In genomic region chr4:138455956-138456341, GRCm38 (mm10) we compare ENCODE assay signal across 8 mouse cellular contexts. TPM values are rescaled to one million over a fixed set of nuclear protein-coding genes. Genes with fewer than 3 reads are reported as not detected.
A peak's percentile ranks its signal among the peaks of the same experiment; 100 is the strongest.
DNase-seq lines count a peak whose midpoint lies in the region; ATAC-seq and TF ChIP-seq lines count a peak whose summit lies in the region.

No protein-coding gene starts in this region.

- peak overlapping the region; percentile 96 for H3K4me2 ChIP-seq in embryonic facial prominence, embryonic 14.5 days (ENCODE audit: low read depth, low read length)
- peak overlapping the region; percentile 94 for H3K4me2 ChIP-seq in intestine, embryonic 14.5 days (ENCODE audit: low read length)
- H3K4me2 ChIP-seq in liver, postnatal 0 days (ENCODE audit: low read depth, low read length): peak overlapping the region; percentile 71
- H3K4me2 ChIP-seq in neural tube, embryonic 14.5 days (ENCODE audit: low read depth, low read length): peak overlapping the region; percentile 84

- peaks cover 10% of the 10 kb centered on the region for H3K4me1 ChIP-seq in ES-Bruce4 (ENCODE audit: control insufficient read depth, insufficient read depth, low read length)
- peaks cover 8% of the 10 kb centered on the region for H3K4me1 ChIP-seq in embryonic facial prominence, embryonic 14.5 days (ENCODE audit: control insufficient read depth, insufficient read depth, low read length)
- peaks cover 41% of the 10 kb centered on the region for H3K4me1 ChIP-seq in intestine, embryonic 14.5 days (replicated peaks; ENCODE audit: control insufficient read depth, insufficient read depth, low read length)
- peaks cover 18% of the 10 kb centered on the region for H3K4me1 ChIP-seq in liver, postnatal 0 days (ENCODE audit: insufficient read depth)
- peaks cover 23% of the 10 kb centered on the region for H3K4me1 ChIP-seq in neural tube, embryonic 14.5 days (ENCODE audit: control insufficient read depth, insufficient read depth, low read length)

- TF ChIP-seq POLR2A in ES-Bruce4 (IDR thresholded peaks at IDR 0.05; ENCODE audit: insufficient read depth, low read length): no peak

- DNase-seq in adrenal gland, adult (ENCODE audit: inconsistent age in 2 of 2, low spot score in 1 of 2): peak; percentile 48 to 74
- DNase-seq in adrenal gland, adult 8-10 months: no peak
- DNase-seq in embryonic facial prominence, embryonic 14.5 days (ENCODE audit: low spot score): no peak
- peak; percentile 75 for DNase-seq in intestine, embryonic 14.5 days (ENCODE audit: low spot score)
- no peak for DNase-seq in liver, postnatal 0 days
- DNase-seq in urinary bladder, postnatal 10 days (ENCODE audit: low spot score): no peak

- no peaks in the 10 kb centered on the region for H3K36me3 ChIP-seq in ES-Bruce4 (ENCODE audit: control insufficient read depth, insufficient read depth, low read length, poor library complexity, severe bottlenecking)
- H3K36me3 ChIP-seq in embryonic facial prominence, embryonic 14.5 days (ENCODE audit: control insufficient read depth, insufficient read depth, low read length): no peaks in the 10 kb centered on the region
- H3K36me3 ChIP-seq in intestine, embryonic 14.5 days (ENCODE audit: control insufficient read depth, insufficient read depth, low read length): peaks cover 13% of the 10 kb centered on the region; the same call in 1 of the 2 replicates
- H3K36me3 ChIP-seq in liver, postnatal 0 days (replicated peaks; ENCODE audit: insufficient read depth, low read length): no peaks in the 10 kb centered on the region
- H3K36me3 ChIP-seq in neural tube, embryonic 14.5 days (ENCODE audit: control insufficient read depth, insufficient read depth, low read length): no peaks in the 10 kb centered on the region

- no peak overlapping the region for H3K27ac ChIP-seq in ES-Bruce4 (ENCODE audit: insufficient read depth, low read length)
- H3K27ac ChIP-seq in embryonic facial prominence, embryonic 14.5 days (replicated peaks; ENCODE audit: low read depth, low read length): no peak overlapping the region
- H3K27ac ChIP-seq in intestine, embryonic 14.5 days (ENCODE audit: low read depth): peak overlapping the region; percentile 86; the same call in 1 of the 2 replicates
- peak overlapping the region; percentile 87 for H3K27ac ChIP-seq in liver, postnatal 0 days (ENCODE audit: low read depth)
- H3K27ac ChIP-seq in neural tube, embryonic 14.5 days (ENCODE audit: low read depth, low read length): peak overlapping the region; percentile 97

- H3K27me3 ChIP-seq in ES-Bruce4 (ENCODE audit: control insufficient read depth, insufficient read depth, low read length, poor library complexity, severe bottlenecking): no peaks in the 10 kb centered on the region
- H3K27me3 ChIP-seq in embryonic facial prominence, embryonic 14.5 days (replicated peaks; ENCODE audit: control insufficient read depth, insufficient read depth, low read length): peaks cover 48% of the 10 kb centered on the region
- no peaks in the 10 kb centered on the region for H3K27me3 ChIP-seq in intestine, embryonic 14.5 days (replicated peaks; ENCODE audit: control insufficient read depth, insufficient read depth, low read length)
- H3K27me3 ChIP-seq in liver, postnatal 0 days (ENCODE audit: insufficient read depth, low read length): peaks cover 37% of the 10 kb centered on the region
- H3K27me3 ChIP-seq in neural tube, embryonic 14.5 days (ENCODE audit: control insufficient read depth, insufficient read depth, low read length): peaks cover 3% of the 10 kb centered on the region; the same call in 1 of the 2 replicates

- WGBS in embryonic facial prominence, embryonic 14.5 days: 2% methylated on average over 17 of the region's 17 CpGs
- 3% methylated on average over 16 of the region's 17 CpGs for WGBS in intestine, embryonic 14.5 days
- WGBS in liver, postnatal 0 days (ENCODE audit: insufficient replicate concordance): 3% methylated on average over 12 of the region's 17 CpGs
- 0% methylated on average over 16 of the region's 17 CpGs for WGBS in neural tube, embryonic 14.5 days

- H3K9ac ChIP-seq in ES-Bruce4 (ENCODE audit: low read depth, poor library complexity, severe bottlenecking): peak overlapping the region; percentile 89
- H3K9ac ChIP-seq in embryonic facial prominence, embryonic 14.5 days (ENCODE audit: low read depth, low read length): peak overlapping the region; percentile 82
- peak overlapping the region; percentile 73 for H3K9ac ChIP-seq in intestine, embryonic 14.5 days (ENCODE audit: low read length)
- peak overlapping the region; percentile 75 for H3K9ac ChIP-seq in liver, postnatal 0 days (replicated peaks)
- peak overlapping the region; percentile 99 for H3K9ac ChIP-seq in neural tube, embryonic 14.5 days (replicated peaks; ENCODE audit: low read depth, low read length)

- H3K9me3 ChIP-seq in ES-Bruce4 (replicated peaks; ENCODE audit: control insufficient read depth, insufficient read depth, low read length, poor library complexity, severe bottlenecking): no peaks in the 10 kb centered on the region
- no peaks in the 10 kb centered on the region for H3K9me3 ChIP-seq in embryonic facial prominence, embryonic 14.5 days (ENCODE audit: control insufficient read depth, low read length)
- H3K9me3 ChIP-seq in intestine, embryonic 14.5 days (ENCODE audit: control insufficient read depth, low read length): no peaks in the 10 kb centered on the region
- no peaks in the 10 kb centered on the region for H3K9me3 ChIP-seq in liver, postnatal 0 days (ENCODE audit: low read length)
- H3K9me3 ChIP-seq in neural tube, embryonic 14.5 days (ENCODE audit: control insufficient read depth, low read length): no peaks in the 10 kb centered on the region

- TF ChIP-seq CTCF in ES-Bruce4 (IDR thresholded peaks at IDR 0.05; ENCODE audit: low read depth, low read length): no peak
- TF ChIP-seq CTCF in liver, postnatal 0 days (IDR thresholded peaks at IDR 0.05; ENCODE audit: low read depth): no peak

- no peak for ATAC-seq in embryonic facial prominence, embryonic 14.5 days (ENCODE audit: low read depth)
- ATAC-seq in intestine, embryonic 14.5 days (replicated peaks; ENCODE audit: low FRiP score, low TSS enrichment, low read depth): no peak
- no peak for ATAC-seq in liver, postnatal 0 days
- ATAC-seq in neural tube, embryonic 14.5 days (ENCODE audit: low read depth): no peak

- peak overlapping the region; percentile 91 for H3K4me3 ChIP-seq in ES-Bruce4 (ENCODE audit: low read depth, low read length)
- H3K4me3 ChIP-seq in embryonic facial prominence, embryonic 14.5 days (ENCODE audit: low read depth, low read length): peak overlapping the region; percentile 77
- H3K4me3 ChIP-seq in intestine, embryonic 14.5 days (ENCODE audit: low read depth, low read length): peak overlapping the region; percentile 88
- peak overlapping the region; percentile 67 for H3K4me3 ChIP-seq in liver, postnatal 0 days (ENCODE audit: low read depth, low read length)
- H3K4me3 ChIP-seq in neural tube, embryonic 14.5 days (ENCODE audit: low read depth, low read length): peak overlapping the region; percentile 97

- no peak for TF ChIP-seq EP300 in ES-Bruce4 (IDR thresholded peaks at IDR 0.05; ENCODE audit: insufficient read depth, low read depth, low read length)
- TF ChIP-seq EP300 in liver, postnatal 0 days (IDR thresholded peaks at IDR 0.05; ENCODE audit: low read depth): no peak

RNA-seq across cellular contexts. Expression of gene Camk2n1, which starts 1.8 kb away (rescaled TPM):
- 10 to 100 TPM; 29.2 to 33.7 (median 31.2) TPM for total RNA-seq in adrenal gland, adult 8-10 months (2022)
- polyA plus RNA-seq in ES-Bruce4 (2011; ENCODE audit: insufficient read depth, insufficient read length, low read depth, missing spikeins): 12.1 and 14.1 TPM in 2 replicates
- 2.4 and 2.5 TPM in 2 replicates for polyA plus RNA-seq in embryonic facial prominence, embryonic 14.5 days (2014; fragmentation: Nextera tagmentation; extraction: Ambion mirVana)
- 5.3 and 5.9 TPM in 2 replicates for polyA plus RNA-seq in intestine, embryonic 14.5 days (2014; fragmentation: Nextera tagmentation; extraction: Ambion mirVana)
- 5.5 and 6.1 TPM in 2 replicates for polyA plus RNA-seq in liver, postnatal 0 days (2015; fragmentation: Nextera tagmentation; extraction: Ambion mirVana)
- 19.6 and 25.8 TPM in 2 replicates for polyA plus RNA-seq in neural tube, embryonic 14.5 days (2014; fragmentation: Nextera tagmentation; extraction: Ambion mirVana)

RNA-seq across cellular contexts. Expression of gene Mul1, which starts 21.5 kb away (rescaled TPM):
- 10 to 100 TPM; 54.2 to 59.0 (median 56.8) TPM for total RNA-seq in adrenal gland, adult 8-10 months (2022)
- 16.3 and 17.2 TPM in 2 replicates for polyA plus RNA-seq in ES-Bruce4 (2011; ENCODE audit: insufficient read depth, insufficient read length, low read depth, missing spikeins)
- polyA plus RNA-seq in embryonic facial prominence, embryonic 14.5 days (2014; fragmentation: Nextera tagmentation; extraction: Ambion mirVana): 19.5 and 22.0 TPM in 2 replicates
- 19.4 and 20.1 TPM in 2 replicates for polyA plus RNA-seq in intestine, embryonic 14.5 days (2014; fragmentation: Nextera tagmentation; extraction: Ambion mirVana)
- polyA plus RNA-seq in liver, postnatal 0 days (2015; fragmentation: Nextera tagmentation; extraction: Ambion mirVana): 17.5 and 20.0 TPM in 2 replicates
- polyA plus RNA-seq in neural tube, embryonic 14.5 days (2014; fragmentation: Nextera tagmentation; extraction: Ambion mirVana): 15.3 and 18.6 TPM in 2 replicates

RNA-seq across cellular contexts. Expression of gene Fam43b, which starts 59.6 kb away (rescaled TPM):
- 1 to 10 TPM; 2.9 to 6.1 (median 3.9) TPM for total RNA-seq in adrenal gland, adult 8-10 months (2022)
- polyA plus RNA-seq in ES-Bruce4 (2011; ENCODE audit: insufficient read depth, insufficient read length, low read depth, missing spikeins): 1.1 and 1.2 TPM in 2 replicates
- polyA plus RNA-seq in embryonic facial prominence, embryonic 14.5 days (2014; fragmentation: Nextera tagmentation; extraction: Ambion mirVana): 0.24 and 0.29 TPM in 2 replicates
- 0.07 TPM in 2 replicates for polyA plus RNA-seq in intestine, embryonic 14.5 days (2014; fragmentation: Nextera tagmentation; extraction: Ambion mirVana)
- polyA plus RNA-seq in liver, postnatal 0 days (2015; fragmentation: Nextera tagmentation; extraction: Ambion mirVana): not detected in 2 replicates
- polyA plus RNA-seq in neural tube, embryonic 14.5 days (2014; fragmentation: Nextera tagmentation; extraction: Ambion mirVana): 5.9 and 9.1 TPM in 2 replicates

Comparison
In these comparisons a context has a peak if more than half of its experiments do, and no peak if none do; other contexts are left out.
1. DNase-seq: peak in adrenal gland, adult (2 of 2) and intestine, embryonic 14.5 days (single experiment); none in adrenal gland, adult 8-10 months (single experiment), embryonic facial prominence, embryonic 14.5 days (single experiment), liver, postnatal 0 days (single experiment) and urinary bladder, postnatal 10 days (single experiment).
2. H3K27ac ChIP-seq: peak in intestine, embryonic 14.5 days (single experiment), liver, postnatal 0 days (single experiment) and neural tube, embryonic 14.5 days (single experiment); none in ES-Bruce4 (single experiment) and embryonic facial prominence, embryonic 14.5 days (single experiment).
3. Peak in every context shown above with its lines, with median percentiles within 50 percentile points of each other: H3K4me3 ChIP-seq, H3K9ac ChIP-seq and H3K4me2 ChIP-seq.